Mouse (Mus musculus) monocyte, adult 2 months (primary cell): Measurements from ENCODE around the gene Mysm1.

Source experiments
- DNase-seq, 2 experiments: peaks; one replicate each; pipeline ENCODE4 v3.0.0; 2022; ENCODE audit warnings: low spot score in 2 of 2, low read depth in 1 of 2

Mysm1 gene

GRCm38 (mm10) chr4:94978590-94979499 is at the start of gene Mysm1:
Gene Mysm1 (minus strand): TSS chr4:94979100.
- peak; percentile 74 to 95 for DNase-seq

GRCm38 (mm10) chr4:95025847-95026600 is 47.1 kb upstream of the Mysm1 start:
- no peak for DNase-seq

GRCm38 (mm10) chr4:95023350-95023953 is 44.6 kb upstream of the Mysm1 start:
- DNase-seq = no peak

- no peak for DNase-seq
These were observed 43.0 kb upstream of the Mysm1 start for GRCm38 (mm10) chr4:95021649-95022637.

GRCm38 (mm10) chr4:95020201-95020600 is 41.3 kb upstream of the Mysm1 start:
- no peak for DNase-seq

- no peak for DNase-seq
These were observed 39.3 kb upstream of the Mysm1 start for GRCm38 (mm10) chr4:95018221-95018620.

GRCm38 (mm10) chr4:95012706-95013105 is 33.8 kb upstream of the Mysm1 start:
- no peak for DNase-seq

- no peak for DNase-seq
These were observed 33.4 kb upstream of the Mysm1 start for GRCm38 (mm10) chr4:95012256-95012655.

- DNase-seq = peak; percentile 6 to 30
These were observed 29.5 kb upstream of the Mysm1 start for GRCm38 (mm10) chr4:95008175-95009057.

- DNase-seq = no peak
These were observed 28.9 kb upstream of the Mysm1 start for GRCm38 (mm10) chr4:95007759-95008158.

GRCm38 (mm10) chr4:95005251-95005830 is 26.4 kb upstream of the Mysm1 start:
- DNase-seq = no peak

- no peak for DNase-seq
These were observed 22.3 kb upstream of the Mysm1 start for GRCm38 (mm10) chr4:95001043-95001775.

GRCm38 (mm10) chr4:95000147-95000546 is 21.2 kb upstream of the Mysm1 start:
- no peak for DNase-seq

GRCm38 (mm10) chr4:94999249-94999648 is 20.3 kb upstream of the Mysm1 start:
- no peak for DNase-seq

- DNase-seq = no peak
These were observed 17.0 kb upstream of the Mysm1 start for GRCm38 (mm10) chr4:94995862-94996261.

GRCm38 (mm10) chr4:94990204-94990603 is 11.3 kb upstream of the Mysm1 start:
- DNase-seq = no peak

GRCm38 (mm10) chr4:94987725-94988124 is 8.8 kb upstream of the Mysm1 start:
- DNase-seq = no peak

- DNase-seq = no peak
These were observed 608 bp upstream of the Mysm1 start for GRCm38 (mm10) chr4:94979500-94979915.
